Mouse (Mus musculus) spleen, adult 2 months (tissue): ENCODE measurements around the gene Rpl36al.

Experiments used
- CTCF ChIP-seq: fragments of 200-500 bp; IDR thresholded peaks from 2 replicates; pipeline ENCODE4 v1.5.1; 2011; ENCODE audit warnings: mild to moderate bottlenecking, inconsistent platforms; ENCODE audit not compliant: insufficient read depth, insufficient read length, insufficient replicate concordance; ENCODE audit errors: extremely low read depth
- POLR2A ChIP-seq: fragments of 200-500 bp; IDR thresholded peaks from 2 replicates; pipeline ENCODE4 v1.6.1; 2011; ENCODE audit warnings: low read depth, low read length, inconsistent platforms

DNA sequence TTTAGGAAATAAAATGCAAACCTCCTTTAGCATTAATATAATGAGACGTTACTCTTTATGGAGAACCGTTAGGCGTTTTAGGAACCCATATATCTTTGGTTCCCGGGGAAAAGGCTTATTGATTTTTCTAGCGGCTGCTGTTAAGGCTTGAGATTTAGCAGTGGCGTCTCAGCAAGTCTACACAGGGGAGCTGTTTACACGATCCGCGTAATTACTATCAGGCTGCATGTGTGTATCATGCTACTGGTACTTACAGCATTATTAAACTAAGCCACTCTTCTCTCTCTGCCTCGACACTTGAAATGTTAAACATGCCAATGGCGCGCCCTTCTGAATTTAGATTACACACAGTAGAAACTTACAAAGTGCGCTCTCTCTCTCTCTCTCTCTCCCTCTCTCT, 33.8 kb downstream of the Rpl36al start:
- TF ChIP-seq CTCF (no peak), POLR2A (no peak)
